Mouse (Mus musculus): ENCODE measurements around the gene Mpped2. TPM values are rescaled to one million over a fixed set of nuclear protein-coding genes. Genes with fewer than 3 reads are reported as not detected.

Mpped2 gene
- polyA plus RNA-seq, 1 experiment from 2014 or later = 92.9 TPM

DNA sequence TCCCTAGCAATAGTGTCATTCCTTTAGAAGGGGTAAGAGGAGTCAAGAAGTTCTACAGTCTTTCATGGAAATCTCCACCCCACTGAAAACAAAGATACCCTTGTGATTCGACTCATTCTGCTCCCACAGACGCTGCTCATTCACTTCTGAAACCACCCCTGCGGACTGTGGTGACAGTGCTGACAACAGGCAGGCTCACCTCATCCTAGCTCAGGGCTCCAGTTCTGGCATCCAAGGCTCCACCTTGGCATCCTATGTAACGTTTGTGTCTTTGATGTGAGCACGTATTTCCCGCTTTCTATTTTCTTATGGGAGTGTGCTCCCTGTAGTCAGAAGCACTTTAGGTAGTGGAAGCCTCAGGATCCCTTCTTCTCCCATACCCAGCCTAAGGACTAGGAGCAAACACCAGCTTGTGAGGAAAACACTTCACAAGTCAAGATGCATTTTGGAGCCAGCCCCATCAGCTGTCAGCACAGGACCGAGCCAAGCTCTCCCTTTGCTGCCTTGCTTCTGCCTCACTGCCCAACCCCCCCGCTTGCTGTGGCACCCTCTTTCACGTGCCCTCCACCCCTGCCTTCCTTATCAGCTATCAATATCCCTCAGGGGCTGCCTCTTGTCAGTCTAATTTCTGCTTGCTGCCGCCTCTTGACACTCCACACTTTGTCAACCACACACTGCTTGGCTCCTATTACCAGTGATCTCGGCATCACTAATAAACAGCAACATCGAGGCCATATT, 135.7 kb downstream of the Mpped2 start:
- no peak overlapping the region for H3K4me3 ChIP-seq
- DNase-seq (ENCODE audit: low spot score) = no peak
- H3K4me1 ChIP-seq = peaks cover 41% of the 10 kb centered on the region
- 44% methylated on average over 12 of the region's 12 CpGs for WGBS
- no peaks in the 10 kb centered on the region for H3K27me3 ChIP-seq (replicated peaks; ENCODE audit: low read depth, poor library complexity, severe bottlenecking)
- no peaks in the 10 kb centered on the region for H3K9me3 ChIP-seq
- peak overlapping the region; percentile 5; the same call in 1 of the 2 replicates for H3K27ac ChIP-seq (replicated peaks)
- H3K36me3 ChIP-seq (replicated peaks) = no peaks in the 10 kb centered on the region; the same call in 1 of the 2 replicates

DNA sequence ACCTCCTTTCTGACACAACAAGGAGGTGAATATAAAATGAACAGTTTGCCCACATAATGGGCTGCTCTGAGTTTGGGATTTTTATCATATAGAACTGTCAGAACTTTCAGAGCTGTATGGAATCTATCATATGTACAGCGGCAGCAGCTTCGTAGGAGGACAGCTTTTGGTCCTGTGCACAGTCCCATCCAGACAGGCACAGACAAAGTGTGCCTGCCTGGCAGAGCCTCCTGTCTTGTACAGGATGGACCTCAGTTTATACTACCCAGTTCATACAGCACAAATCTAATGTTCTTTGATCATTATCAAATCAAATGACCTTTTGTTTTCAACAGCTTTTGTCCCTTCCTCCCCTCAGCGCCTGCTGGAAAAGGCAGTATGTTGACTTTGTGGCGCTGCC, 136.4 kb downstream of the Mpped2 start:
- no peaks in the 10 kb centered on the region for H3K27me3 ChIP-seq (replicated peaks; ENCODE audit: low read depth, poor library complexity, severe bottlenecking)
- peaks cover 42% of the 10 kb centered on the region for H3K4me1 ChIP-seq
- no peak overlapping the region for H3K27ac ChIP-seq (replicated peaks)
- WGBS = 56% methylated on average over 4 of the region's 4 CpGs
- no peak for DNase-seq (ENCODE audit: low spot score)
- H3K4me3 ChIP-seq = no peak overlapping the region
- no peaks in the 10 kb centered on the region; the same call in 1 of the 2 replicates for H3K36me3 ChIP-seq (replicated peaks)
- no peaks in the 10 kb centered on the region for H3K9me3 ChIP-seq

DNA sequence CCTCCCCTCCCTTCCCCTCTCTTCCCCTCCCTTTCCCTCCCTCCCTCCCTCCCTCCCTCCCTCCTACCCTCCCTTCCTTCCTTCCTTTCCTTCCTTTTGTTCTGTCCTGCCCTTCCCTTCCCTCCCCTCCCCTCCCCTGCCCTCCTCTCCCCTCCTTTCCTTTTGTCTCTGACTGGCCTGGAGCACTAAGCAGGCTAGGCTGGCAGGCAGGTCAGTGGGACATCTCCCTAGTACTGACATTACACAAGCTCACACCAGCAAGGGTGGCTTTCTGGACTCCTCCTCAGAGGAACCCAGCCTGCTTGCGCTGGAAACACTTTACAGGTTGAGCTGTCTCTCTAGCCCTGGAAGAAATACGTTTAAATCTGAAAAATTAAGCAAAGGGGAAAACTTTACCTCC, 139.5 kb downstream of the Mpped2 start:
- Histone ChIP-seq H3K36me3 (replicated peaks) (no peaks in the 10 kb centered on the region), H3K27ac (replicated peaks) (peak overlapping the region; percentile 65), H3K27me3 (replicated peaks; ENCODE audit: low read depth, poor library complexity, severe bottlenecking) (no peaks in the 10 kb centered on the region), H3K4me1 (peaks cover 68% of the 10 kb centered on the region), H3K4me3 (no peak overlapping the region), H3K9me3 (no peaks in the 10 kb centered on the region)
- no peak for DNase-seq (ENCODE audit: low spot score)
- 41% methylated on average over 2 of the region's 2 CpGs for WGBS

DNA sequence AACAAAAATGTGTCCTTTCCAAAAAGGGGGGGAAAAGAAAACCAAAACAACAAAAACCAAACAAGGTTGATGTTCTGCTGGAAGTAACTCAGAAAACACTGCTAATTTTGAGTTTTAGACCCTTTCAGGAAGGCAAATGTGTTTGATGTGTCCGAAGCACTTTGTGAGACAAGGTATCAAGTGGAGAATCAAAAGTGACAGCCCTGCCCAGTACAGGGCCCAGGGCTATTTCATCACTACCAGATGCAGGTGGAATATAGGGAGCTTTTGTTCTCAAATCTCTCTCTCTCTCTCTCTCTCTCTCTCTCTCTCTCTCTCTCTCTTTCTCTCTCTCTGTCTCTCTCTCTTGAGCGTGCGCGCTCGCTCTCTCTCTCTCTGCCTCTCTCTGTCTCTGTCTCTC, 140.1 kb downstream of the Mpped2 start:
- Histone ChIP-seq H3K4me3 (no peak overlapping the region), H3K27me3 (replicated peaks; ENCODE audit: low read depth, poor library complexity, severe bottlenecking) (no peaks in the 10 kb centered on the region), H3K27ac (replicated peaks) (peak overlapping the region; percentile 62; the same call in 1 of the 2 replicates), H3K4me1 (peaks cover 74% of the 10 kb centered on the region), H3K36me3 (replicated peaks) (no peaks in the 10 kb centered on the region), H3K9me3 (no peaks in the 10 kb centered on the region)
- WGBS = 71% methylated on average over 5 of the region's 5 CpGs
- peak; percentile 49 for DNase-seq (ENCODE audit: low spot score)

DNA sequence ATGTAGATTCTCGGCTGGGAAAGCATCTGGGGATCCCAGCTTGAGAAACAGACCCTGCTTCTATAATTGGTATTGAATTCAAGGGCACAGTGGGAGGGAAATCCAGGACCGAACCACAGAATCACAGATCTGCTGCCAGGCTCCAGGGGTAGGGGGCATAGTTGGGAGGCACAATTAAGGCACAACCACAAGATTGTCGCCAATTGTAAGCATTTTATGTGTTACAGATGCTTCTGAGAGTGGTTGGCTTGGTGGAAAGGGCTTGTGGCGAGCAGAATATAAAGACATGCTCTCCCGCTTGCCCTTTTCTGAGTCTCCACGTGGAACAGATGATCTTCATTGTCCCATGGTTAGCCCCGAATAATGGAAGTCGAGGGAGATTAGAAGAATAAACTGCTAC, 142.3 kb downstream of the Mpped2 start:
- Histone ChIP-seq H3K9me3 (no peaks in the 10 kb centered on the region), H3K27ac (replicated peaks) (no peak overlapping the region)

DNA sequence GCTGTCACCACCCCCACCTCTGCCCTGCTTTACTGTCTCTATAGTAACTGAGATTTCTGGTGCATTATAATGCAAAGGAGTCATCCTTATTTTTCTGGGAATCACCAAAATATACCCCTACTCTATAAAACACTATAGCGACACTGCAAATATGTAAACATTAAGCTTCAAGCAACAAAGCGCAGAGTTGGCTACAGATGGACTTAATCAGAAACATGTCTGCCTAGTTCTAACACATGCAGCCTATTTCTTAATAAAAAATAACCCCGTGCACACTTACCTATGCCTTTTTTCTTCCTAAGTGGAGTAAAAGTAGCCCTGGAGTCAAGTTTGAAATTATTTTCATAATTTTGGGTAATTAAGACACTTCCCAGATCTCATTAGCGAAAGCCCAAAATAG, 144.2 kb downstream of the Mpped2 start:
- Histone ChIP-seq H3K9me3 (no peaks in the 10 kb centered on the region), H3K4me3 (no peak overlapping the region), H3K27me3 (replicated peaks; ENCODE audit: low read depth, poor library complexity, severe bottlenecking) (no peaks in the 10 kb centered on the region), H3K36me3 (replicated peaks) (no peaks in the 10 kb centered on the region; the same call in 1 of the 2 replicates), H3K27ac (replicated peaks) (peak overlapping the region; percentile 37; the same call in 1 of the 2 replicates), H3K4me1 (peaks cover 66% of the 10 kb centered on the region)
- WGBS = 49% methylated on average over 4 of the region's 4 CpGs
- no peak for DNase-seq (ENCODE audit: low spot score)

More for the DNA sequence above, 142.3 kb downstream of the Mpped2 start:
- no peak for DNase-seq (ENCODE audit: low spot score)
- H3K27me3 ChIP-seq (replicated peaks; ENCODE audit: low read depth, poor library complexity, severe bottlenecking) = no peaks in the 10 kb centered on the region
- H3K4me1 ChIP-seq = peaks cover 72% of the 10 kb centered on the region
- no peak overlapping the region for H3K4me3 ChIP-seq
- 65% methylated on average over 8 of the region's 8 CpGs for WGBS
- H3K36me3 ChIP-seq (replicated peaks) = no peaks in the 10 kb centered on the region; the same call in 1 of the 2 replicates

DNA sequence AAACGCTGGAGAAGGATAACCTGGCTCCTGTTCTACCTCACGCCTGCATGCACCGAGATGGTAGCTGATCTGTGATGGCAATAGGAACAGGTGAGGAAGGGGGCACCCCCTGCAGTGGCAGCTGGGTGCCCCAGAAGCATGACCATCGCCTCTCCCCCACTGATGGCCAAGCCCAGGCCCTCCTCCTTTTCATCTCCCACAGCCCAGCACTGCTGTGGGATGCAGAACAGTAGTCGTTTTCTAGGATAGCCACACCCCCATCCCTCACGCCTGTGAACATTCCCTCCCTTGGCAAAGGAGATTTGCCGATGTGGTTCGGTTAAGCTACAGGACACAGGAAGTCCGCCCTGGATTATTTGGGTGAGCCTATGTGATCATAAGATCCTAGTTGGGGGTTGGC, 151.1 kb downstream of the Mpped2 start:
- 78% methylated on average over 9 of the region's 9 CpGs for WGBS
- Histone ChIP-seq H3K4me1 (peaks cover 42% of the 10 kb centered on the region), H3K36me3 (replicated peaks) (peaks cover 4% of the 10 kb centered on the region; the same call in 1 of the 2 replicates), H3K9me3 (no peaks in the 10 kb centered on the region), H3K27ac (replicated peaks) (no peak overlapping the region), H3K4me3 (no peak overlapping the region), H3K27me3 (replicated peaks; ENCODE audit: low read depth, poor library complexity, severe bottlenecking) (no peaks in the 10 kb centered on the region)
- no peak for DNase-seq (ENCODE audit: low spot score)

DNA sequence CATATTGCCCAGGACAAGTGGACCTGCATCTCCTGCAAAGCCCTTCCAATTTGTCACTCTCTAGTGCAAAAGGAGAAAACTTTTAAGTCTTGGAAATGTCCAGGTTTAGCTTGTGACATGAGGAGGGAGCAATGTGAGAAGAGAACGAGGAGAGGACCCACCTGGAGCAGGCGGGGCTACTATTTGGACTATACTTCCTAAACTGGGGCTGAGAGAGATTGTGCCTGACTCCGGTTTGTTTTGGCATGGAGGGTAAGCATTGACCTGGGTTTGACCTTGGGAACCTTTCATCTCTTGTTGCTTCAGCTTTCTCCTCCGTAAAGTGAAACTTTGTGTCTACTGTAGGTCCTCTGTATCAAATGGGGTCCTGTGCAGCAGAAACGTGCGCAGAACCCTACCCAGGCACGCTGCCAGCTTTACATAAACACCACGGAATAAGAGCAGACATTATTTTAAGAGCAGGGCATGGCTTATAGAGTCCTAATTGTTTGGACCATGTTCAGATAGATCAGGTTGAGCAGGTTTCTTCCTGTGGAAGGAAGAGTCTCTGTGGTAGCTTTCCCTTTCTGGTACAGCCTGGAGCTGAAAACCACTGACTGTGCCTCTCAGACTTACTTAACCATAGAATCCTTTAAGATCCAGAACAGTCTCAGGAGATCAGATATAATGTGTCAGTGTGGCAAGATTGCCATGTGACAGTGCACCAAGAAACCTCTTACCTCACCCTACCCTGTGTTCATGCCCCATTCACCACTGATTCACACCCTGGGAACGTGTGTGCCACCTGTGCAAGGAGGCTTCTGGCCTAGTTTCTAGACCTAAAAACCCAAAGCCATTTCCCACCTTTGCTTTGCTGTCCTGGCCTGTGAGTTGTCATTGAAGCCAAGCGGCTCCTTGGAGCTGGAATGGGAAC, 152.0 kb downstream of the Mpped2 start:
- Histone ChIP-seq H3K4me3 (no peak overlapping the region), H3K36me3 (replicated peaks) (peaks cover 4% of the 10 kb centered on the region; the same call in 1 of the 2 replicates), H3K27me3 (replicated peaks; ENCODE audit: low read depth, poor library complexity, severe bottlenecking) (no peaks in the 10 kb centered on the region), H3K4me1 (peaks cover 37% of the 10 kb centered on the region), H3K27ac (replicated peaks) (no peak overlapping the region), H3K9me3 (no peaks in the 10 kb centered on the region)
- 67% methylated on average over 10 of the region's 10 CpGs for WGBS
- no peak for DNase-seq (ENCODE audit: low spot score)

DNA sequence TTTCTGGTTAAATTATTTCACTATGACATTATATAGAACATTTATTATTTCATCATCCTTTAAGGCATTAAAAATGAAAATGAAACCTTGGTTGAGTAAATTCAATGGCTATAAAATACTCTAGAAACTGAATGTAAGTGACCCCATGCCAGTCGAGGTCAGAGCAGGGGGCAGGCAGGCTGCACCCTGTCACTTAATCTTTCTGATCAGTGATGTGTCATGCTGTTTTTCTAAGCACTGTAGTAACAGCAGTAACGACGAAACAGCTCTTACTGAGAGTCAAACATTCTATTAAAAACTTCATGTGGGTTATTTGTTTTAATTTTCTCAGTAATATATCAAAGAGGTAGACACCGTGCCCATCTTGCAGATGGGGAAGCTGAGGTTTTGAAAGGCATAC, 153.4 kb downstream of the Mpped2 start:
- DNase-seq (ENCODE audit: low spot score) = no peak
- Histone ChIP-seq H3K27me3 (replicated peaks; ENCODE audit: low read depth, poor library complexity, severe bottlenecking) (no peaks in the 10 kb centered on the region), H3K4me3 (no peak overlapping the region), H3K36me3 (replicated peaks) (peaks cover 6% of the 10 kb centered on the region; the same call in 1 of the 2 replicates), H3K4me1 (peaks cover 31% of the 10 kb centered on the region), H3K27ac (replicated peaks) (no peak overlapping the region), H3K9me3 (no peaks in the 10 kb centered on the region)
- WGBS = 50% methylated on average over 4 of the region's 4 CpGs

DNA sequence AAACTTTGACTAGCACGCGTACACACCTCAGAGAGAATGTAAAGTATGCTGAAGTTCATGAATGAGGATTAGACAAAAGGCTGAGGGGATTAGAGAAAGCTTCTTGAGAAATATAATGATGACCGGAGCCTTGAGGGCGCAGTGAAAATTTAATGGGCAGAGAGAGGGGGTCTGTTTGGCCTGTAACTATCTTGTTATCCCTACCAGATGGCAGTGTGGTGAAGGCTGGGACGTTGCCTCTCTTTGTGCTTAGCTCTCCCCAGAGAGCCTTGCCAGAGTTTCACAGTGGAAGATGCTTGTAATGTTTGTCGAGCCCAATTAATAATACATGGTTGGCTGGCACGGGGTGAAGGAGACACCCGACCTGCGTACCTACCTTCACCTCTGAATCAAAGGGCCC, 156.3 kb downstream of the Mpped2 start:
- no peak for DNase-seq (ENCODE audit: low spot score)
- H3K4me3 ChIP-seq = no peak overlapping the region
- no peaks in the 10 kb centered on the region for H3K27me3 ChIP-seq (replicated peaks; ENCODE audit: low read depth, poor library complexity, severe bottlenecking)
- no peak overlapping the region for H3K27ac ChIP-seq (replicated peaks)
- no peaks in the 10 kb centered on the region for H3K9me3 ChIP-seq
- H3K36me3 ChIP-seq (replicated peaks) = peaks cover 4% of the 10 kb centered on the region; the same call in 1 of the 2 replicates
- 71% methylated on average over 9 of the region's 9 CpGs for WGBS
- H3K4me1 ChIP-seq = peaks cover 38% of the 10 kb centered on the region

DNA sequence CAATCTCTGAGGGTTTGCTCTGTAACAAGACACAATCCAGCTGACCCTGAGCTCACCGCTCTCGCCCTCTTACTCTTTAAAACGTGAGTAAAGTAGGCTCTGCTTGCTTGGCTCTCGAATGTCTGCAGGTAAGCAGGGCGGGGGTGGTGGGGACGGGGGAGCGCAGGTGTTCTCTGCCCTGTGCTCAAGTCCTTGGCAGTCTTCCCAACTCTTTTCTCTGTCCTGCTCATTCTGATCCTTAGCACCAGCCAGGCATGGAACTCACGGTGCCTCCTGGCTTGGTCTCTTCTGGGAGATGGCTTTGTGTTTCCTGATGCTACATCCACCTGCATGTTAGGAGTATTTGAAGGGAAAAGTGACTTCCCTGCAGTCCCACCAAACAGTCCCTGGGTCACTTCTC, 158.4 kb downstream of the Mpped2 start:
- WGBS = 90% methylated on average over 8 of the region's 8 CpGs
- H3K4me1 ChIP-seq = peaks cover 45% of the 10 kb centered on the region
- no peak overlapping the region for H3K4me3 ChIP-seq
- no peak overlapping the region for H3K27ac ChIP-seq (replicated peaks)
- no peak for DNase-seq (ENCODE audit: low spot score)
- H3K36me3 ChIP-seq (replicated peaks) = peaks cover 4% of the 10 kb centered on the region; the same call in 1 of the 2 replicates
- no peaks in the 10 kb centered on the region for H3K9me3 ChIP-seq
- no peaks in the 10 kb centered on the region for H3K27me3 ChIP-seq (replicated peaks; ENCODE audit: low read depth, poor library complexity, severe bottlenecking)

DNA sequence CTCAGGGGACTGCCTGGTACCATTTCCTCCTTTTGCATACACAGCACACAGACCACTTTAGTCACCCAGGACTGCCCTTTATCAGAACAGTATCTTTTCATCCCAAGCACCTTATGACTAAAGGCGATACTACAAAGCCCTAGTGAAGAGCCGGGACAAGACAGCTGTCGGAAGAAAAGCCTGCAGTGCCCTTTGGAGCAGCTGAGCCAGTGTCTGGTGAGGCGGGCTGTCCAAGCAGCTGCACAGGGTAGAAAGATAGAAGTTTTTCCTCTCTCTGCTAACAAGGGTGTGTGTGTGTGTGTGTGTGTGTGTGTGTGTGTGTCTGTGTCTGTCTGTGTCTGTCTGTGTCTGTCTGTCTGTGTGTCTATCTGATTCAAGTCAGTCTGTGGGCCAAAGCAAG, 161.1 kb downstream of the Mpped2 start:
- peaks cover 58% of the 10 kb centered on the region for H3K4me1 ChIP-seq
- 0 out of 2 replicates have a peak overlapping the region, but pooled peaks have one; percentile 32 for H3K27ac ChIP-seq (replicated peaks)
- no peak overlapping the region for H3K4me3 ChIP-seq
- H3K27me3 ChIP-seq (replicated peaks; ENCODE audit: low read depth, poor library complexity, severe bottlenecking) = no peaks in the 10 kb centered on the region
- no peaks in the 10 kb centered on the region for H3K9me3 ChIP-seq
- DNase-seq (ENCODE audit: low spot score) = no peak
- WGBS = 66% methylated on average over 4 of the region's 4 CpGs
- H3K36me3 ChIP-seq (replicated peaks) = peaks cover 4% of the 10 kb centered on the region; the same call in 1 of the 2 replicates
